Mouse (Mus musculus): ENCODE results near the gene Tes3-ps. TPM values are rescaled to one million over a fixed set of nuclear protein-coding genes. Genes with fewer than 3 reads are reported as not detected.

The Tes3-ps gene
- total RNA-seq (2023) = 0.30 to 0.92 TPM (median 0.62 TPM) in 4 replicates

DNA sequence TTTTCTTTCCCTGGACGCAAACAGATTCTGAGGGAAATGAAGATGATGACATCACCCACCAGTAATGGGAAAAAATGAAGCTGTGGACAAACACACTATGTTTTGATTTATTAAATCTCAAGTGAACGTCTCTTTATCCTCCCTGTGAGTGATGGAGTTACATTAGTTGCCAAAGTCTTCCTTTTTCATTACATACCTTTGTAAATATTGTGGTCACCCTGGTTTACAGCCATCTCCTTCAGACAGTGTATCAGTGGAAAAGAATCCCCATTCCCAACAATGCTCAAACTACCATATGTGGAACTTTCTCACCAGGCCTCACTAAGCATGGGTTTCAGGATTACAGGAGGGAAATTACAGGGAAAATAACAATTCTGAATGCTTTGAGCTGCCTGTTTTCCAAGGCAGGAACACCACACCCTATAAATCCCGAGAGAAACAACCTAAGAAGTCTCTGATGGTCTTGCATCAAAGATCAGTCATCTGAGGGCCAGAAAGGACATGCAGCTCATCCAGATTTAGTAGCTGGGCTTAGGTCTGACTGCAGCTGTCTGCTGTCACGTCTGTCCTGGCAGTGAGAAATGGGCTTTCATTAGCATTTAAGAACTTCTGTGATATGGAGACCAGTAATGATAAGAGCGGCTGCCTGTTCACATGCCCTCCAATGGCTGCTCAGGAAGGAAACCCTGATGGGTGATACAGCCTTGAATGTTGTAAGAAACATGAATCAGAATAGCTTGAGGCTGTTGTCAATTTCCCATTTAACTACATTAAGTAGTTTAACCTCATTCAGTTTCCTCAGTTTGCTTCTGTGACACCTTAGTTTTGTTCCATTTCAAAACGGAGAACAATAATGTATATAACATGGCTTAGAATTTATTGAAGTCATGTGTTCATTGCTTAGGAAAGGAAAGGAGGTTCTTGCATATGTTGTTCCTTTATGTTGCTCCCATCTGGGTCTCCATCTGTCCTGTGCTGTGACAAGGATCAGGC, at the start of gene Tes3-ps:
Gene Tes3-ps (plus strand): TSS at position 943 of the 993 bp plus-strand sequence.

DNA sequence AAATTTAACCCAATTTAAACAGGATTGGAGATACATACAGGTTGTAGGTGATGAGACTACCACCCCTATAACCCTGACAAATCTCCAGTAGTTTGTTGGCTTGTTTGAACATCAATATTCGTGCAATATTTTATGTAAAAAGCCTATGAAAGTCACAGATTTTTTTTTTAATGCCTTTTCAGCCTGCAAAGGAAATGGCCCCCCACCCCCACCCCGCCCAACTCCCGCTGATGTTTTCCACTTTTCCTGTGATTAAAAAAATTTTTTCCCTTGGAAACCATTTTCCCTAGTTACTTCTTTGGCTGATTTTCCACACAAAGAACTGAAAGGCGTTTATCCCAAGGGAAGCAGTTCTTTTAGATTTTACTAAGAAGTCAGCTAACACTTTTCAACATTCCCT, 11.4 kb downstream of the Tes3-ps start, which contains the start of gene Ecm2:
Gene Ecm2 (plus strand): TSS at position 301 of the 400 bp plus-strand sequence.

DNA sequence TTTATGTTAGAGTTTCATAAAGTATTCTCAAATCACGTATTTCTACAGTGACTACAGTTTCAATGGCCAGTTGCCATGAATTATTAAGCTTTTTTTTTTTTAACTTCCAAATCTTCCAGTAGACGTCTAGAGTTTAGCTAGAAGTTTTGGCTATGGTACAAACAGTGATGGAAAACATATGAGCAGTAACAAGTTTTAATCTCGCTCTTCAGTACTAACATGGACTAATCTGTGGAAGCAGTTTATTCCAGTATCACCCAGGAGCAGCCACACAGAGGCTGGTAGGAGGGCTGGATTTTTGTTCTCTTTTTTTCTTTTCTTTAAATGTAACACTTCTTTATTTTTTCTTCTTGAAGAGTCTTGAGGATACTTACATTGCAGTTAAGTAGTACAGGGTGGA, 51.2 kb downstream of the Tes3-ps start, which contains the start of gene Aspn:
Gene Aspn (plus strand): TSS at position 165 of the 400 bp plus-strand sequence.

Other genes with a start within 250 kb of the Tes3-ps start
- gene Susd3, start 244.6 kb upstream of the Tes3-ps start, total RNA-seq (2023) = 43.5 to 61.9 TPM (median 47.3 TPM) in 4 replicates
- 108 to 114 TPM (median 112 TPM) in 4 replicates for gene Fgd3, start 173.0 kb upstream of the Tes3-ps start, total RNA-seq (2023)
- 20.8 to 24.0 TPM (median 22.9 TPM) in 4 replicates for gene Bicd2, start 151.7 kb upstream of the Tes3-ps start, total RNA-seq (2023)
- 7.2 to 8.2 TPM (median 7.8 TPM) in 4 replicates for gene Ippk, start 72.1 kb upstream of the Tes3-ps start, total RNA-seq (2023)
- 0.12 TPM in 1 of 4 replicates, not detected in the others for gene Ecm2, start 11.5 kb downstream of the Tes3-ps start, total RNA-seq (2023)
- not detected in 4 replicates for gene Aspn, start 51.1 kb downstream of the Tes3-ps start, total RNA-seq (2023)
- 0.37 TPM in 1 of 4 replicates, not detected in the others for gene Omd, start 89.1 kb downstream of the Tes3-ps start, total RNA-seq (2023)
- 0.21 TPM in 1 of 4 replicates, not detected in the others for gene Ogn, start 114.7 kb downstream of the Tes3-ps start, total RNA-seq (2023)
- gene Cenpp, start 159.5 kb downstream of the Tes3-ps start, total RNA-seq (2023) = 1.0 to 1.6 TPM (median 1.4 TPM) in 4 replicates
- 36.2 to 44.6 TPM (median 42.8 TPM) in 4 replicates for gene Nol8, start 159.8 kb downstream of the Tes3-ps start, total RNA-seq (2023)
- gene Iars, start 188.8 kb downstream of the Tes3-ps start, total RNA-seq (2023) = 69.7 to 101 TPM (median 80.0 TPM) in 4 replicates

Measured in B cell, adult 62 days (primary cell).